Mouse (Mus musculus) erythroblast, embryonic 14.5 days (primary cell): ENCODE measurements around the gene Gm17651.

Source experiments
- GATA1 ChIP-seq: IDR thresholded peaks from 2 replicates; pipeline ENCODE4 v1.6.1; 2012; ENCODE audit warnings: low read length, inconsistent platforms, mixed read lengths
- TAL1 ChIP-seq: IDR thresholded peaks from 3 replicates; pipeline ENCODE4 v1.6.1; 2012; ENCODE audit warnings: low read length, inconsistent platforms, mixed read lengths

- no peak for TF ChIP-seq GATA1
- no peak for TF ChIP-seq TAL1
Observed at GRCm38 (mm10) chr3:97633456-97633855, 41.0 kb downstream of the Gm17651 start.
